Mouse (Mus musculus): ENCODE measurements around the gene B230118H07Rik.

DNA sequence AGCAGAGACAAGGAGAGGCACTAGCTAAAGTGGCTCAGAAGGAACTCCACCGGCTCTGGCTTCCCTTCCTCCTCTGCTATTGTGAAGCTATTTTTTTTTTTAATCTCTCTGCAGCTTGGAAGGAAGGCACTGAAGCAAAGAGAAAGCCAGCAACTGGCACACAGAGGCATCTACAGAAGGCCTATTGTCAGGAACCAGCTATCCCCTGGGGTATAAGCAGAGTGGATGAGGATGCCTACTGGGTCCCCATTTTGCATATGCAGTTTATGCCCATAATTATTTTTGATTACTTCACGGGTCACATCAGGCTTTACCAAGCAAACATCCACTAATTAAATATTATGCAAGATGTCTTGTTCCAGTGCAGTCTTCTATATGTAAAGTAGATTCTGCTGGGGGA lies 115.6 kb downstream of the B230118H07Rik start:
- no peak for TF ChIP-seq POLR2A (IDR thresholded peaks at IDR 0.05; ENCODE audit: control insufficient read depth in 1 of 2, insufficient read depth in 1 of 2, low read depth in 1 of 2, low read length in 2 of 2, poor library complexity in 1 of 2)
- no peak for TF ChIP-seq MYC (IDR thresholded peaks at IDR 0.05; ENCODE audit: low read depth, low read length)
- TF ChIP-seq MEF2A (IDR thresholded peaks at IDR 0.05; ENCODE audit: extremely low read depth, insufficient replicate concordance, low read depth, low read length, poor library complexity, severe bottlenecking) = no peak
